Mouse (Mus musculus) CH12.LX (cell line): ENCODE data around the gene Pdcd11. TPM values are rescaled to one million over a fixed set of nuclear protein-coding genes. Genes with fewer than 3 reads are reported as not detected.

ENCODE experiments used
- DNase-seq: peaks from one replicate; pipeline ENCODE4 v3.0.0-alpha.2; 2013; ENCODE audit errors: extremely low read depth
- H3K27ac ChIP-seq: 2 replicates; pipeline ENCODE4 v1.5.1; 2012; ENCODE audit warnings: low read depth, mild to moderate bottlenecking, control low read depth, moderate library complexity; ENCODE audit not compliant: insufficient read depth
- H3K27me3 ChIP-seq: replicated peaks from 2 replicates; pipeline ENCODE3; 2012; ENCODE audit warnings: inconsistent platforms
- H3K36me3 ChIP-seq, 2 experiments: replicated peaks in 1 of 2; 2 replicates each; pipeline versions ENCODE3 to v1.6.1; 2012; ENCODE audit warnings: inconsistent platforms in 1 of 2, low read length in 1 of 2, mild to moderate bottlenecking in 1 of 2, mixed read lengths in 1 of 2, moderate library complexity in 1 of 2; ENCODE audit not compliant: control insufficient read depth in 1 of 2, insufficient read depth in 1 of 2
- H3K4me1 ChIP-seq, 2 experiments: 2 replicates each; pipeline ENCODE4 v1.6.1; 2012; ENCODE audit warnings: inconsistent platforms in 1 of 2, moderate library complexity in 1 of 2; ENCODE audit not compliant: insufficient read depth in 2 of 2, control insufficient read depth in 1 of 2
- H3K4me2 ChIP-seq: 2 replicates; pipeline ENCODE4 v1.6.1; 2012; ENCODE audit warnings: low read depth, mild to moderate bottlenecking, control low read depth; ENCODE audit not compliant: poor library complexity, insufficient read depth, severe bottlenecking
- H3K4me3 ChIP-seq, 3 experiments: fragments of 150-350 bp in 1 of 3; sonication (generic) in 1 of 3; replicated peaks in 1 of 3; 2 replicates each; pipeline versions ENCODE3 to v1.5.1; 2011 to 2012; ENCODE audit warnings: low read depth in 2 of 3, low read length in 2 of 3, mild to moderate bottlenecking in 2 of 3, moderate library complexity in 2 of 3, control low read depth in 1 of 3, improper control_type of control experiment in 1 of 3, inconsistent platforms in 1 of 3, mixed read lengths in 1 of 3; ENCODE audit not compliant: poor library complexity in 1 of 3
- H3K79me2 ChIP-seq: replicated peaks from 2 replicates; pipeline ENCODE4 v1.6.1; 2012; ENCODE audit warnings: mild to moderate bottlenecking, moderate library complexity; ENCODE audit not compliant: control insufficient read depth, poor library complexity, insufficient read depth, severe bottlenecking; ENCODE audit errors: extremely low read depth
- H3K9ac ChIP-seq: 2 replicates; pipeline ENCODE4 v1.6.1; 2012; ENCODE audit warnings: low read depth, mild to moderate bottlenecking, control low read depth, moderate library complexity; ENCODE audit not compliant: insufficient read depth
- H3K9me3 ChIP-seq: replicated peaks from 2 replicates; pipeline ENCODE3; 2012; ENCODE audit warnings: low read length, inconsistent platforms, mixed read lengths
- CHD1 ChIP-seq: IDR thresholded peaks from 2 replicates; pipeline ENCODE4 v1.6.1; 2012; ENCODE audit warnings: low read depth, low read length, improper control_type of control experiment, inconsistent platforms
- CHD2 ChIP-seq: IDR thresholded peaks from 2 replicates; pipeline ENCODE4 v1.6.1; 2011; ENCODE audit warnings: low read length, improper control_type of control experiment
- GABPA ChIP-seq: IDR thresholded peaks from 2 replicates; pipeline ENCODE4 v1.6.1; 2012; ENCODE audit warnings: low read depth, low read length, improper control_type of control experiment, inconsistent platforms; ENCODE audit not compliant: insufficient replicate concordance
- HCFC1 ChIP-seq: IDR thresholded peaks from 2 replicates; pipeline ENCODE4 v1.6.1; 2012; ENCODE audit warnings: low read depth, mild to moderate bottlenecking, inconsistent platforms, low read length, improper control_type of control experiment
- JUN ChIP-seq: IDR thresholded peaks from 2 replicates; pipeline ENCODE4 v1.6.1; 2011; ENCODE audit warnings: low read depth, mild to moderate bottlenecking, low read length, improper control_type of control experiment, moderate library complexity; ENCODE audit not compliant: insufficient read depth
- MAX ChIP-seq: IDR thresholded peaks from 2 replicates; pipeline ENCODE4 v1.6.1; 2011; ENCODE audit warnings: low read length, improper control_type of control experiment
- MAZ ChIP-seq: IDR thresholded peaks from 2 replicates; pipeline ENCODE4 v1.6.1; 2012; ENCODE audit warnings: low read depth, mild to moderate bottlenecking, inconsistent platforms, low read length, improper control_type of control experiment, moderate library complexity
- MXI1 ChIP-seq: IDR thresholded peaks from 2 replicates; pipeline ENCODE4 v1.6.1; 2011; ENCODE audit warnings: mild to moderate bottlenecking, low read depth, low read length, improper control_type of control experiment
- POLR2AphosphoS2 ChIP-seq: IDR thresholded peaks from 2 replicates; pipeline ENCODE4 v1.6.1; 2011; ENCODE audit warnings: low read depth, low read length, improper control_type of control experiment
- RCOR1 ChIP-seq: conservative IDR thresholded peaks from 2 replicates; pipeline ENCODE4 v1.6.1; 2012; ENCODE audit warnings: low read depth, mild to moderate bottlenecking, inconsistent platforms, low read length, improper control_type of control experiment
- TBP ChIP-seq: conservative IDR thresholded peaks from 2 replicates; pipeline ENCODE4 v1.6.1; 2011; ENCODE audit warnings: low read depth, low read length, improper control_type of control experiment
- ZC3H11A ChIP-seq: IDR thresholded peaks from 2 replicates; pipeline ENCODE4 v1.6.1; 2012; ENCODE audit warnings: low read depth, mild to moderate bottlenecking, inconsistent platforms, low read length, improper control_type of control experiment
- ZKSCAN1 ChIP-seq: IDR thresholded peaks from 2 replicates; pipeline ENCODE4 v1.6.1; 2012; ENCODE audit warnings: low read depth, inconsistent platforms, low read length, improper control_type of control experiment, borderline replicate concordance
- dilution Hi-C: fragments of 300-500 bp; cut with MboI; formaldehyde crosslinking; loops from 2 replicates; pipeline ENCODE4 v1.14.3; 2020; ENCODE audit warnings: low sequenced_read_pairs; ENCODE audit not compliant: extremely low pct_unique_long_range_greater_than_20kb, extremely low pct_ligation_motif_present
- in situ Hi-C: fragments of 300-500 bp; cut with MboI; formaldehyde crosslinking; loops from 3 replicates; pipeline ENCODE4 v1.14.3; 2019; ENCODE audit warnings: low sequenced_read_pairs, low pct_ligation_motif_present, low pct_unique_long_range_greater_than_20kb, mixed read lengths
- polyA plus RNA-seq: library from polyadenylated mRNA; unstranded; fragments of >175 nt; gene quantifications from 2 replicates; pipeline ENCODE4 v1.2.1, GENCODE M21; 2012; ENCODE audit warnings: low read depth; ENCODE audit not compliant: insufficient read length
- total RNA-seq, 2 experiments: library from RNA; depleted of rRNA; stranded (reverse); fragments of 300-350 nt in 1 of 2; fragments of >200 nt in 1 of 2; gene quantifications; 2 replicates each; pipeline ENCODE4 v1.2.3; 2012 to 2014

The Pdcd11 gene
- total and polyA plus RNA-seq, 3 experiments, result 26.6 to 78.0 (median 49.7) TPM

GRCm38 (mm10) chr19:47161669-47162068, 71.1 kb downstream of the Pdcd11 start:
- no peak for DNase-seq
- Histone ChIP-seq H3K79me2 (no peaks in the 10 kb centered on the region), H3K36me3 (no peaks in the 10 kb centered on the region), H3K4me2 (no peak overlapping the region), H3K4me1 (peaks cover 0 to 4% of the 10 kb centered on the region in 2 experiments; a peak in 1 of 4 replicates), H3K27me3 (peaks cover 4% of the 10 kb centered on the region), H3K4me3 (no peak overlapping the region), H3K27ac (no peak overlapping the region), H3K9me3 (no peaks in the 10 kb centered on the region), H3K9ac (no peak overlapping the region)
- in situ Hi-C loops, result loop anchor here (10.0 kb wide), 1 partner anchor 47 kb away; no protein-coding TSS in a partner anchor
- TF ChIP-seq MXI1 (no peak), ZC3H11A (no peak), MAX (no peak), RCOR1 (no peak), HCFC1 (no peak)
- dilution Hi-C loops, result no loop called here

- H3K36me3 ChIP-seq, result no peaks in the 10 kb centered on the region
- no peak overlapping the region for H3K9ac ChIP-seq
- H3K27ac ChIP-seq, result no peak overlapping the region
- H3K9me3 ChIP-seq, result no peaks in the 10 kb centered on the region
- no peaks in the 10 kb centered on the region for H3K79me2 ChIP-seq
- in situ Hi-C loops (loop anchor here (10.0 kb wide), 1 partner anchor 48 kb away; no protein-coding TSS in a partner anchor), dilution Hi-C loops (no loop called here)
- peaks cover 4% of the 10 kb centered on the region for H3K27me3 ChIP-seq
- no peak for DNase-seq
- peaks cover 0 to 6% of the 10 kb centered on the region in 2 experiments; a peak in 2 of 4 replicates for H3K4me1 ChIP-seq
- TF ChIP-seq MXI1 (no peak), POLR2AphosphoS2 (no peak)
- no peak overlapping the region for H3K4me2 ChIP-seq
- H3K4me3 ChIP-seq, result no peak overlapping the region
These were observed 72.7 kb downstream of the Pdcd11 start for GRCm38 (mm10) chr19:47163176-47163744.

GRCm38 (mm10) chr19:47166758-47167157, 76.2 kb downstream of the Pdcd11 start:
- peaks cover 0 to 13% of the 10 kb centered on the region in 2 experiments; a peak in 2 of 4 replicates for H3K4me1 ChIP-seq
- in situ Hi-C loops (loop anchor here (5.0 to 10.0 kb wide), 2 partner anchors 34 to 52 kb away; no protein-coding TSS in a partner anchor), dilution Hi-C loops (no loop called here)

More at GRCm38 (mm10) chr19:47166758-47167157, 76.2 kb downstream of the Pdcd11 start:
- DNase-seq, result no peak
- no peak overlapping the region for H3K9ac ChIP-seq
- no peak overlapping the region for H3K27ac ChIP-seq
- no peaks in the 10 kb centered on the region for H3K79me2 ChIP-seq
- H3K36me3 ChIP-seq, result no peaks in the 10 kb centered on the region
- peaks cover 4% of the 10 kb centered on the region for H3K27me3 ChIP-seq
- TF ChIP-seq CHD1 (no peak), MAX (no peak), ZKSCAN1 (no peak), ZC3H11A (no peak), CHD2 (no peak), GABPA (no peak), POLR2AphosphoS2 (no peak), MXI1 (no peak), JUN (no peak), MAZ (no peak), TBP (no peak)
- H3K4me3 ChIP-seq, result no peak overlapping the region
- no peak overlapping the region for H3K4me2 ChIP-seq
- H3K9me3 ChIP-seq, result peaks cover 12% of the 10 kb centered on the region
